Mouse (Mus musculus): Measurements from ENCODE around the gene Upb1.
"Not testable (repeated sequence)": the region's sequence is repeated elsewhere in the genome, so short reads cannot be mapped to it uniquely, and the experiment has no call there.

DNA sequence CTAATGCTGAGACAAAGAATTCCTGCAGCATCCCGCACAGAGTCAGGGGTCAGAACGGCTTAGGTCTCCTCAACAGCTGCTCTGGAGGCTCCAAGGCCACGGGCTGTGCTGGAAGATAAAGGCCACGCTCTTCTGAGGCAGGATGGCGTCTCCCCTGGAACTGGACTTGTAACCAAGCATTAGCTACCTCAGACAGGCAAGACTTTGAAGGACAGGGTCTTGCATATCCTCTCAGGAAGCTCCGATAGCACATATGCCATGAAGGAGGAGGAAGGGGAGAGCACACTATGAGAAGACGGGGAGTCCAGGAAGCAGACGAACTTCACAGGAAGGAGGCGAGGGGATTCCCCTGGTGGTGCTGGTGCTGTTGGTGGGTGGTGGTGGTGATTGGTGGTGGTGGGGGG, 47.1 kb upstream of the Upb1 start:
- not testable (repeated sequence) for TF ChIP-seq POLR2A (IDR thresholded peaks at IDR 0.05; ENCODE audit: low read depth, low read length); CTCF (IDR thresholded peaks at IDR 0.05; ENCODE audit: extremely low read depth, insufficient read length, insufficient replicate concordance, low read depth, low read length)

Measured in small intestine, adult 2 months (tissue).